Comparison of ENCODE assay signal across 21 mouse cellular contexts in genomic region chr3:50999745-51000144, GRCm38 (mm10).
"Had no signal": no experiment of that assay in that cellular context is flagged by ENCODE, and none has a peak within 500 bp of the region (broad histone marks: within the 10 kb centered on the region; RNA-seq: fewer than 3 reads in every experiment).

No protein-coding gene starts in this region.

- DNase-seq: kidney, adult 2 months; kidney, postnatal 25 days; layer of hippocampus, adult 9-11 months; liver; liver, embryonic 13.5 days; retina, postnatal 1 day; right cerebral cortex, postnatal 25 days; spleen, adult 18-20 months; thymus, postnatal 25 days had no signal

- H3K9me3 ChIP-seq: limb, embryonic 10.5 days; limb, embryonic 13.5 days; liver, embryonic 13.5 days; lung, embryonic 15.5 days; megakaryocyte, embryonic 14.5 days; midbrain, embryonic 10.5 days; midbrain, embryonic 13.5 days; neural tube, embryonic 13.5 days; stomach, embryonic 15.5 days had no signal

- H3K4me2 ChIP-seq: limb, embryonic 13.5 days; liver, embryonic 13.5 days; lung, embryonic 15.5 days; midbrain, embryonic 13.5 days; neural tube, embryonic 13.5 days; stomach, embryonic 15.5 days had no signal

- H3K36me3 ChIP-seq: limb, embryonic 10.5 days; limb, embryonic 13.5 days; liver, embryonic 13.5 days; lung, embryonic 15.5 days; midbrain, embryonic 10.5 days; midbrain, embryonic 13.5 days; neural tube, embryonic 13.5 days; stomach, embryonic 15.5 days had no signal

- H3K4me3 ChIP-seq: layer of hippocampus, adult 2 months; limb, embryonic 10.5 days; limb, embryonic 13.5 days; liver, embryonic 13.5 days; lung, embryonic 15.5 days; megakaryocyte, embryonic 14.5 days; midbrain, embryonic 10.5 days; midbrain, embryonic 13.5 days; myocyte; neural tube, embryonic 13.5 days; stomach, embryonic 15.5 days had no signal

- H3K27me3 ChIP-seq: limb, embryonic 13.5 days; liver, embryonic 13.5 days; lung, embryonic 15.5 days; midbrain, embryonic 13.5 days; neural tube, embryonic 13.5 days; stomach, embryonic 15.5 days had no signal

- H3K9ac ChIP-seq: limb, embryonic 13.5 days; liver, embryonic 13.5 days; lung, embryonic 15.5 days; midbrain, embryonic 13.5 days; neural tube, embryonic 13.5 days; stomach, embryonic 15.5 days had no signal

- ATAC-seq: midbrain, embryonic 13.5 days; midbrain, embryonic 16.5 days had no signal

- H3K4me1 ChIP-seq: liver, embryonic 13.5 days; megakaryocyte, embryonic 14.5 days; stomach, embryonic 15.5 days had no signal

- H3K27ac ChIP-seq: kidney, postnatal 0 days; layer of hippocampus, adult 2 months; limb, embryonic 10.5 days; limb, embryonic 13.5 days; liver, embryonic 13.5 days; lung, embryonic 15.5 days; midbrain, embryonic 10.5 days; midbrain, embryonic 13.5 days; neural tube, embryonic 13.5 days; stomach, embryonic 15.5 days had no signal
